Mouse (Mus musculus): ENCODE measurements around the gene Nrip1.
"Not testable (repeated sequence)": the region's sequence is repeated elsewhere in the genome, so short reads cannot be mapped to it uniquely, and the experiment has no call there.

The Nrip1 gene

GRCm38 (mm10) chr16:76373671-76374091 is at the start of gene Nrip1:
Gene Nrip1 (minus strand): TSS chr16:76373827.
- DNase-seq (ENCODE audit: low spot score in 2 of 2) = peak in 1 of 2 experiments; percentile 60

GRCm38 (mm10) chr16:76422531-76422930 is 48.9 kb upstream of the Nrip1 start:
- DNase-seq (ENCODE audit: low spot score in 2 of 2) = no peak

DNA sequence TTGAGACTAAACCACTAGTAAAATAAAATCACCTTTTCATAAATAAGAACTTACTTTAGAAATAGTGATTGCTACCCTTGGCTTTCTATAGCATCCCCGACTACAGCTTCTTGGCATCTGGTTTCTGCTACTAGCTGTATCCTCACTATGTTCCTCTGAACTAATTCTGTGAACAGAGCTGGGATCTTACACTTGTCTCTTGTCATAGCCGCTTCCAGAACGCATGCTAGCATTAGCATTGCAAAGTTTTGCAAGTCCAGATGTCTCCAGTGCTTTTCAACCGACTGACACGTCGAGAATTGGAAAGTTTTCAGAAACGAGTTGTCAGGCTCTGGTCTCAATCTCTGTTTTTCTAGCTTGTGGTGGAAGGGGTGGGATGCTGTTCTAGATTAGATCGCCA is 46.2 kb upstream of the Nrip1 start:
- no peak for DNase-seq (ENCODE audit: low spot score in 2 of 2)

DNA sequence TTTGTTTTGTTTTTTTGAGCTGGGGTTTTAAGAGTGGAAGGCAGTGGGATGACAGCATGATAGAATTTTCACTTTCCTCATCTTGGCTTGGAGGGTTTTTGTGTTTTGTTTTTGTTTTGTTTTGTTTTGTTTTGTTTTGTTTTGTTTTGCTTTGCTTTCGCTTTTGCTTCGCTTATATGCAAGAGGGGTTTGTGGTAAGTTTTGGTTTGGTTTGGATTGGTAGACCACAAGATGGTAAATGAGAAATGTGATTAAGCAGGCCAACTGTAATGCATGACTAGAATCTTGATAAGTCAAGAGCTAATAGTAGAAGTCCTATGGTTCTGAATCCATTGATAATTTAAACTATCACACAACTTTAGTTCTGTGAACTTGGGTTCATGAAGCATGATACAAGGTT is 42.9 kb upstream of the Nrip1 start:
- no peak for DNase-seq (ENCODE audit: low spot score in 2 of 2)

- no peak for DNase-seq (ENCODE audit: low spot score in 2 of 2)
Measured at GRCm38 (mm10) chr16:76416060-76416438, 42.4 kb upstream of the Nrip1 start.

DNA sequence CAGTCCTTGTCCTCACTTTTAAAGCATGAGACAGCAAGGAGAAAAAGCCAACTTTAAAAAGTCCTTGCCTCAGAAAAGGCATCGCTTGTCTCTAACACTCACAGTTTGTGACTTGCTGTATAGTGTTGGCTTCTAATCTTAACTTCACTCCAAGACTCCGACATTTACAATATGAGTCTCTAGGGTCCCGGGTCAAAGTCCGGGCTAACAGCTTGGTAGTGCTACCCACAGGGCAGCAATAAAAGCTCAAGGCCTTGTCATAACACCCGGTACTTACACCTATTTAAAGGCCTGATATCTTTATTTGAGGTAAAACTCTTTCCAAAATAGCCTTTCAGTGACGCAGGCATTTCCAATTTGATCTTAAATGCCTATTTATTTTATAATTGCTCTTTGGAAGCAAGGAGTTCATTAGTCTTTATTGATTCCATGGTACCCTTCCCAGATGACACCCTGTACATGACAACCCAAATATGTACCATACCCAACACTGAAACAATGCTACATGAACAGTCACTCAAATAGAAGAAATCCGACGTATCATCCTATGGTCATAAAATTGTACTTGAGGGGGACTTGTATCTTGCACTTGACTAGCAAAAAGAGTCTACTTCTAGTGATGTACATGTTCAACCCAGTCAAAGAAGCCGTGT is 41.9 kb upstream of the Nrip1 start:
- no peak for DNase-seq (ENCODE audit: low spot score in 2 of 2)

- no peak for DNase-seq (ENCODE audit: low spot score in 2 of 2)
Measured at GRCm38 (mm10) chr16:76414528-76414927, 40.9 kb upstream of the Nrip1 start.

- no peak for DNase-seq (ENCODE audit: low spot score in 2 of 2)
Measured at GRCm38 (mm10) chr16:76413581-76413980, 40.0 kb upstream of the Nrip1 start.

DNA sequence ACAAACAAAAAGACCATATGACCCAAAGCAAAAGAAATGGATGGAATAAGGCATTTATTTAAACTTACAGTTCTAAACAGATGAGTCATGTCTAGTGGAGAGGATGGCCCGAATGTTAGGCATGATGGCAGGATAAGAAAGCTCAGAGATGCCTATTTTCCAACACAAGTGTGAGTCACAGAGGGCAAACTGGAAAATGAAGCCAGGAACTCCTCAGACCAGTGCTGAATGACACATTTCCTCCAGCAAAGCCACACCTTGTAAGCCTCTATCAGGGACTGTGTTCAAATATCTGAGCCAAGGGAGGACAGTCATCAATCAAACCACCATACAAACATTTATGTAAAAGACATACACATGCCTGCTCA is 35.7 kb upstream of the Nrip1 start:
- DNase-seq (ENCODE audit: low spot score in 2 of 2) = no peak

- no peak for DNase-seq (ENCODE audit: low spot score in 2 of 2)
Measured at GRCm38 (mm10) chr16:76408696-76409354, 35.2 kb upstream of the Nrip1 start.

GRCm38 (mm10) chr16:76408241-76408640 is 34.6 kb upstream of the Nrip1 start:
- no peak for DNase-seq (ENCODE audit: low spot score in 2 of 2)

DNA sequence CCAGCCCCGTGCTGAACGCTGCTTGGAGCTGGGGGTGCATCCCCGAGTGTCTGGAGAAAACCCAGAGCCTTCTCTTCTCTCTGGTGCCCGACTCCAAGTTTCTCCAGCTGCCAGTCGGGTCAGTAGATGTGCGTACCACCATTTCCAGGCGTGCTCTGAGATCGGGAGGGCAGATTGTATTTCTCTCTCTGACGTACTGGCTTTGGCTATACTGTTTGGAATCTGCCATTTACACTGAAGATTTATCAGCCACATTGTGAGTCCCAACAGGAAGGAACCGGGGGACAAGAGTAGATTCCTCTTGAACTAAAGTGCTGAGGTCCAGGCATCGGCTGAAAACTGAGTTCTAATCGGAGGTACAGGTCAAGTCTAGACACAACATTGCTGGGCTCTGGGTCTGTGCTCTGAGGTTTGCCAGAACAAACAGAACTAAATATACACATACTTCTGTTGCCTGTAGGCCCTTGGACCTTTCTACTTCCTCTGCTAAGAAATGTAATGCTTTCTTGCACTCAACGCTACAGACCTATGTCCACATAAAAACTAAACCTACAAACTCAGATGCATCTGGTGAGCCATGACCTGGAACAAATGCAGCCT is 33.8 kb upstream of the Nrip1 start:
- no peak for DNase-seq (ENCODE audit: low spot score in 2 of 2)

DNA sequence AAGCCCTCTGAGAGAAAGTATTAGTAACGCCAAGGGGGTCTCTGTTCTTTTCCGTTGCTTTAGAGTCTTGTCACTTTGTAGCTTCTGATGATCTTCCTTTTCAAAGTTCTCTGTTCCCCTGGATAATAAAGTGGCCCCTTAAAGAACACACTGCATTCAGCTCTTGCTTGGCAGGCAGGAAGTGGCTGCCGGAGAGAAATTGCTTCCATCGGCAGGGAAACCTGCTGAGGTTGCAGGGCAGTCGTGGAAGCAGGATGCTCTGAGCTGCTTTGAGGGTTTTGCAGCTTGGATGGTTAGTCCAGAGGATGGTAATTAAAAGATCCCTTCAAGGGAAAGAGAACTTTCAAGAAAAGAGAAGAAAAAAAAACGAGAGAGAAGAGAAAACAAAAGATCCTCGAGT is 33.3 kb upstream of the Nrip1 start:
- no peak for DNase-seq (ENCODE audit: low spot score in 2 of 2)

GRCm38 (mm10) chr16:76406319-76406718 is 32.7 kb upstream of the Nrip1 start:
- no peak for DNase-seq (ENCODE audit: low spot score in 2 of 2)

DNA sequence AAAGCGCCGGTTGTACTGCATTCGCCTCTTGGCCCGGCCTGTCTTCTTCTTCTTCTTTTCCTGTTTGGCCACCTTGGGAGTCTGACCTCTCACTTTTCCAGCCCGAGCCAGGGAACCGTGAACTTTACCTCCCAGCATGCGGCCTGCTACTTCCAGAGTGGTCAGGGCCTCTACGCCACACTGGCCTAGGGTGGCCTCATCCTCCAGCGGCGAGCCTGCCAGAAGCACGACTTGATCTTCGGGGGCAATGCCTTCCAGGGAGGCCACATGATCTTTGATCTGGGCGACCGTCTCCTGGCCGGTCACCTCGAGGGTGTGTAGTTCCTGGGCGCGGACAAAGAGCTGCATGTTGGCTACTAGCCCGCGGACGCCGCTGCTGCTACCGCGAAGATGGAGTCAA is 29.7 kb upstream of the Nrip1 start:
- DNase-seq (ENCODE audit: low spot score in 2 of 2) = not testable (repeated sequence)

- DNase-seq (ENCODE audit: low spot score in 2 of 2) = no peak
Measured at GRCm38 (mm10) chr16:76396512-76396911, 22.9 kb upstream of the Nrip1 start.

- DNase-seq (ENCODE audit: low spot score in 2 of 2) = no peak
Measured at GRCm38 (mm10) chr16:76393267-76393666, 19.6 kb upstream of the Nrip1 start.

- DNase-seq (ENCODE audit: low spot score in 2 of 2) = no peak
Measured at GRCm38 (mm10) chr16:76386496-76386895, 12.9 kb upstream of the Nrip1 start.

- no peak for DNase-seq (ENCODE audit: low spot score in 2 of 2)
Measured at GRCm38 (mm10) chr16:76386071-76386470, 12.4 kb upstream of the Nrip1 start.

- DNase-seq (ENCODE audit: low spot score in 2 of 2) = no peak
Measured at GRCm38 (mm10) chr16:76377211-76377610, 3.6 kb upstream of the Nrip1 start.

- no peak for DNase-seq (ENCODE audit: low spot score in 2 of 2)
Measured at GRCm38 (mm10) chr16:76376661-76377060, 3.0 kb upstream of the Nrip1 start.

GRCm38 (mm10) chr16:76372941-76373561 is 576 bp downstream of the Nrip1 start:
- DNase-seq (ENCODE audit: low spot score in 2 of 2) = peak in 1 of 2 experiments; percentile 81
